Mouse (Mus musculus) small intestine, adult 2 months (tissue): ENCODE results near the gene Prkab1.

Experiments used
- CTCF ChIP-seq: fragments of 200-500 bp; IDR thresholded peaks from 2 replicates; pipeline ENCODE4 v1.5.1; 2012; ENCODE audit warnings: low read depth, mild to moderate bottlenecking, control low read depth, inconsistent platforms, low read length, moderate library complexity, mixed read lengths; ENCODE audit not compliant: insufficient replicate concordance, insufficient read length; ENCODE audit errors: extremely low read depth
- POLR2A ChIP-seq: fragments of 200-500 bp; IDR thresholded peaks from 2 replicates; pipeline ENCODE4 v1.6.1; 2012; ENCODE audit warnings: low read depth, mild to moderate bottlenecking, control low read depth, inconsistent platforms, low read length, moderate library complexity

DNA sequence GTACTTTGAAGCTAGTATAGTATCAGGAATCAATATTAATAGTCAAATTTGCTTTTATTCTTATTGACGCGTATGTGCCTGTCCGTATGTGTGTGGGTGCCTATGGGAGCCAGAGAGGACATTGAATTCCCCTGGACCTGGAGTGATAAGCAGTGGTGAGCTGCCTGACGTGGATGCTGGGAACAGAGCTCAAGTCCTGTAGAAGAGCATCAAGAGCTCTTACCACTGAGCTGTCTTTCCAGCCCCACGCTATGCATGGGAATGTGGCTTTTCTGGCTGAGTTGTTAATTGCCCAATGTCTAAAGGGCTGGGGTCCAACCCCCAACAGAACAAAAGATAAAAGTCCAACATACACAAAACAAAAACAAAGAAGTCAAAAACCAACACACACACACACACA is 47.9 kb downstream of the Prkab1 start:
- TF ChIP-seq CTCF (no peak), POLR2A (no peak)
